Mouse (Mus musculus) kidney, adult 18-20 months (tissue): ENCODE results near the gene Pcolce2.

Source experiments
- DNase-seq: peaks from one replicate; pipeline ENCODE4 v3.0.0; 2021

Gene Pcolce2

GRCm38 (mm10) chr9:95736238-95736637 is 98.8 kb downstream of the Pcolce2 start:
- no peak for DNase-seq

DNA sequence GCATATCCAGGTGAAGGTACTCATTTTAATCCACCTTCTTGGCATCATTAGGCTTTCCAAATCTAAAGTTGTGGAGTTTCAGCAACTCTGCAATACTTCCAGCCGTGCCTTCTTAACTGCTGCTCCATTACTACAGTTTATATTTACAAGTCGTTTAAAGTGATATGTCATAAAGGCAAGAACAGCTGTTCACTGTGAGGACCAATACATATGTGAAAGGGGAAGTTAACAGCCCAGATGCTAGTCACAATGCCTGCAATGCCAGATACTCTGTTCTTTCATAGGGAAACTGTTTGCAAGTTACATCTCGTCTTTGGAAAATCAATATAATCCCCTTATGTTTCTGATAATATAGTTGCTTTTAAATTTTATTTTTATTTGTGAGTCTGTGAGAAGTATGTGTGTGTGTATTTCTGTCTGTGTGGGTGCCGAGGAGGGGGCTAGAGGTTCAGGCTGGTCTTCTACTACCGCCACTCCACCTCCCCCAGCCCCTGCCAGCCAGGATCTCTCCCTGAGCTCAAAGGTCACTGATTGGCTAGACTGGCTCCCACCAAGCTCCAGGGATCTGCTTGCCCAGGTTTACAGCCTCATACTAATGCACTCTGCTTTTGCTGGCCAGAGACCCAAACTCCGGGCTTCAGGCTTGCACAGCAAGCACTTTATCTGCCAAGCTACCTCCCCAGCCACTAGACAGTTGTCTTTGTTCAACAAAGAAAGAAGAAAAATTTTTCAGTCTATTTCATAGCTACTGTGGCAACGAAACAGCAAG is 107.6 kb downstream of the Pcolce2 start:
- peak; percentile 21 for DNase-seq

GRCm38 (mm10) chr9:95747298-95747697 is 109.9 kb downstream of the Pcolce2 start:
- DNase-seq = no peak
